Mouse (Mus musculus): ENCODE results near the gene Gm20388.

DNA sequence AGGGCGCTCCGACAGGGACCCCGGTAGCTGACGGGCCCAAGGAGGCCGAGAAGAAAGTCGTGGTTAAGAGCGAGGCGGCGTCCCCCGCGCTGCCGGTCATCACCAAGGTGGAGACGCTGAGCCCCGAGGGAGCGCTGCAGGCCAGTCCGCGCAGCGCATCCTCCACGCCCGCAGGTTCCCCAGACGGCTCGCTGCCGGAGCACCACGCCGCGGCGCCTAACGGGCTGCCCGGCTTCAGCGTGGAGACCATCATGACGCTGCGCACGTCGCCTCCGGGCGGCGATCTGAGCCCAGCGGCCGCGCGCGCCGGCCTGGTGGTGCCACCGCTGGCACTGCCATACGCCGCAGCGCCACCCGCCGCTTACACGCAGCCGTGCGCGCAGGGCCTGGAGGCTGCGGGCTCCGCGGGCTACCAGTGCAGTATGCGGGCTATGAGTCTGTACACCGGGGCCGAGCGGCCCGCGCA is 1206.6 kb downstream of the Gm20388 start:
- TF ChIP-seq HCFC1 (IDR thresholded peaks at IDR 0.05; ENCODE audit: borderline replicate concordance, insufficient read depth, low read length) (no peak), MAFK (IDR thresholded peaks at IDR 0.05; ENCODE audit: insufficient read depth, low read depth, low read length) (no peak), ZNF384 (IDR thresholded peaks at IDR 0.05; ENCODE audit: low read depth, low read length) (no peak), ZC3H11A (IDR thresholded peaks at IDR 0.05; ENCODE audit: borderline replicate concordance, low read depth, low read length) (no peak)
